Mouse (Mus musculus) embryonic fibroblast, embryonic 13.5 days (primary cell): ENCODE results near the gene Il10rb.

Experiments used
- CTCF ChIP-seq: IDR thresholded peaks from 2 replicates; pipeline ENCODE4 v1.5.1; 2011; ENCODE audit warnings: mild to moderate bottlenecking, control low read depth, low read length, moderate library complexity, borderline replicate concordance; ENCODE audit not compliant: insufficient read depth
- POLR2A ChIP-seq: IDR thresholded peaks from 2 replicates; pipeline ENCODE4 v1.6.1; 2011; ENCODE audit warnings: low read depth, mild to moderate bottlenecking, control low read depth, low read length, moderate library complexity

DNA sequence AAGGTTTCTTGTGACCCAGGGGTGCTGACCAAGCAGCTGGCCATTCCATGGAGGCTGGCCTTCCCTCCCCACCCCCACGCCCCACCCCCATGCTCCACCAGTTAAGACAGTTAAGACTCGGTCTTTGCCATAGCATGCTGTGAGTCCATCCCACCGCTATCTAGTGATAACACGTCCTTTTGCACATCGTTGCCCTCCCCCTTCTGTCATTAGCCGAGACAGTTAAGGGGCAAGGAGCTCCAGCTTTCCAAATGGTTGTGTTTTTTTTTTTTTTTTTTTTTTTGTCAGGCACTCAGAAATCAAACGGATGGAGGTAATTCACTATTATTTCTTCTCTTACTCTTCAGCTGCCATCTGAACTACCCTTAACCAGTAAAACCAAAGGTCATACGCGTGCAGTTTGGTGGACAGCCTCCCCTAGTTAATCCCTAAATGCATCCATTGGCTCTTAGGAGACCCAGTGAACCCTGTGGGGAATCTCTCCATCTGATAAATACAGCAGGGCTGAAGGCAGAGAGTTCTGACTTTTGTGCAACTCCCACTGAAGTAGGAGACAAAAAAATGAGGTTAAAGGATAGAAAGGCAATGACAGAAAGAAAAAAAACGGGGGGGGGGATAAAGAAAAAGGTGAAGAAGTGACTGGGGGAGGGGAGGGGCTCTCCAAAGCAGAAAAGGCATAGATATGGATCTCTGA is 9.0 kb upstream of the Il10rb start:
- no peak for TF ChIP-seq CTCF
- TF ChIP-seq POLR2A = no peak
